Comparison of ENCODE assay signal across 24 mouse cellular contexts in the genomic region with DNA sequence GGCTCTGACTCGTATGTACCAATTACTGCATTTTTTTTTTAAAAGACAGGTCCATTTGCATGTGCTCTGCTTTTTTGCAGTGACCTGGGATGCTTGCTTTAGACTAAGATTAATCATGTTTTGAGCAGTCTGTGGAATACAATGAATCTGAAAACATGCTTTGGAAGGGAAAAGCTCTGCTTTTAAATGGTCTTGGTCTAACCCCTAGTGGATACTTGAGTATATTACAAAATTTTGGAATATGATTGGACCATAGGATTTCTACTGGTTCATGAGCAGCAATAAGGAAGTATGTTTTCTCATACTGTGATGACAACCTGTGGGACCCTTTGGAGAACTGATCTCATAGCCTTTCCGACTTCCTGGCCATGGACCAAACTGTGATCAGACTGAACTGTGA. TPM values are rescaled to one million over a fixed set of nuclear protein-coding genes. Genes with fewer than 3 reads are reported as not detected.
DNase-seq lines count a peak whose midpoint lies in the region; ATAC-seq and TF ChIP-seq lines count a peak whose summit lies in the region.
"Had no signal": no experiment of that assay in that cellular context is flagged by ENCODE, and none has a peak within 500 bp of the region (broad histone marks: within the 10 kb centered on the region; RNA-seq: fewer than 3 reads in every experiment).

No protein-coding gene starts in this region.

- no peak overlapping the region for H3K4me3 ChIP-seq in heart, postnatal 0 days (ENCODE audit: low read depth, low read length)
- H3K4me3 ChIP-seq in lung, postnatal 0 days (ENCODE audit: low read depth, low read length) = no peak overlapping the region
- no peak overlapping the region for H3K4me3 ChIP-seq in hindbrain, embryonic 14.5 days (replicated peaks; ENCODE audit: low read length)
- H3K4me3 ChIP-seq: erythroblast, embryonic 14.5 days; heart, embryonic 15.5 days; hindbrain, embryonic 12.5 days; midbrain, embryonic 13.5 days; stomach, embryonic 15.5 days had no signal

- peak; percentile 22; the same call in 1 of the 2 replicates for TF ChIP-seq CTCF in heart, postnatal 0 days (IDR thresholded peaks at IDR 0.05; ENCODE audit: low read depth)
- TF ChIP-seq CTCF in lung, postnatal 0 days (IDR thresholded peaks at IDR 0.05) = peak; percentile 24; the same call in 1 of the 2 replicates

- no peaks in the 10 kb centered on the region for H3K9me3 ChIP-seq in heart, postnatal 0 days (replicated peaks; ENCODE audit: control insufficient read depth, low read length)
- H3K9me3 ChIP-seq in lung, postnatal 0 days (ENCODE audit: low read length) = no peaks in the 10 kb centered on the region
- H3K9me3 ChIP-seq in hindbrain, embryonic 14.5 days (ENCODE audit: control insufficient read depth, low read length) = no peaks in the 10 kb centered on the region
- H3K9me3 ChIP-seq: heart, embryonic 15.5 days; hindbrain, embryonic 12.5 days; midbrain, embryonic 13.5 days; stomach, embryonic 15.5 days had no signal

- no peaks in the 10 kb centered on the region for H3K4me1 ChIP-seq in heart, postnatal 0 days (ENCODE audit: control insufficient read depth, insufficient read depth)
- no peaks in the 10 kb centered on the region for H3K4me1 ChIP-seq in lung, postnatal 0 days (ENCODE audit: insufficient read depth, low read depth, low read length)
- no peaks in the 10 kb centered on the region for H3K4me1 ChIP-seq in hindbrain, embryonic 14.5 days (replicated peaks; ENCODE audit: control insufficient read depth, insufficient read depth, low read length)
- H3K4me1 ChIP-seq: heart, embryonic 15.5 days; hindbrain, embryonic 12.5 days; midbrain, embryonic 13.5 days; stomach, embryonic 15.5 days had no signal

- H3K27me3 ChIP-seq in heart, postnatal 0 days (ENCODE audit: control insufficient read depth, insufficient read depth, low read length) = no peaks in the 10 kb centered on the region
- no peaks in the 10 kb centered on the region for H3K27me3 ChIP-seq in lung, postnatal 0 days (replicated peaks; ENCODE audit: insufficient read depth, low read length)
- H3K27me3 ChIP-seq in hindbrain, embryonic 14.5 days (ENCODE audit: control insufficient read depth, insufficient read depth, low read length) = no peaks in the 10 kb centered on the region
- H3K27me3 ChIP-seq: heart, embryonic 15.5 days; hindbrain, embryonic 12.5 days; midbrain, embryonic 13.5 days; stomach, embryonic 15.5 days had no signal

- peak; percentile 1 for DNase-seq in CD4-positive, CD25-positive, alpha-beta regulatory T cell, adult 2 months (ENCODE audit: low read depth, low spot score)
- no peak for DNase-seq in heart, postnatal 0 days (ENCODE audit: low spot score)
- no peak for DNase-seq in heart, adult 11 months
- DNase-seq in lung, postnatal 0 days (ENCODE audit: low spot score) = peak; percentile 35
- DNase-seq in lung, postnatal 10 days = no peak
- peak; percentile 5 for DNase-seq in naive thymus-derived CD4-positive, alpha-beta T cell, adult 2 months (ENCODE audit: low read depth)
- no peak for DNase-seq in hindbrain, embryonic 14.5 days (ENCODE audit: low spot score)
- DNase-seq: adrenal gland, adult 2 months; cerebellum, adult 18-20 months; kidney, adult 11 months; kidney, postnatal 25 days; left cerebral cortex, postnatal 4 days; lung, postnatal 4 days; thymus, postnatal 36 days had no signal

- no peak overlapping the region for H3K9ac ChIP-seq in heart, postnatal 0 days (replicated peaks; ENCODE audit: low read depth, low read length)
- H3K9ac ChIP-seq in lung, postnatal 0 days (replicated peaks; ENCODE audit: low read depth) = no peak overlapping the region
- no peak overlapping the region for H3K9ac ChIP-seq in hindbrain, embryonic 14.5 days
- H3K9ac ChIP-seq: heart, embryonic 15.5 days; hindbrain, embryonic 12.5 days; liver, embryonic 14.5 days; midbrain, embryonic 13.5 days; stomach, embryonic 15.5 days had no signal

- 58% methylated on average over 2 of the region's 2 CpGs for WGBS in heart, postnatal 0 days
- WGBS in lung, postnatal 0 days = 65% methylated on average over 2 of the region's 2 CpGs
- WGBS in hindbrain, embryonic 14.5 days = 84% methylated on average over 2 of the region's 2 CpGs

- no peak for ATAC-seq in CD4-positive, CD25-positive, alpha-beta regulatory T cell, adult 4 months
- ATAC-seq in heart, postnatal 0 days (ENCODE audit: insufficient read depth, low read depth) = no peak
- ATAC-seq in lung, postnatal 0 days = no peak
- ATAC-seq in hindbrain, embryonic 14.5 days (ENCODE audit: low FRiP score) = no peak
- ATAC-seq: midbrain, embryonic 13.5 days had no signal

- H3K27ac ChIP-seq in heart, postnatal 0 days (ENCODE audit: low read depth) = no peak overlapping the region
- no peak overlapping the region for H3K27ac ChIP-seq in lung, postnatal 0 days (ENCODE audit: low read length)
- no peak overlapping the region for H3K27ac ChIP-seq in hindbrain, embryonic 14.5 days
- H3K27ac ChIP-seq: heart, embryonic 15.5 days; hindbrain, embryonic 12.5 days; liver, embryonic 14.5 days; midbrain, embryonic 13.5 days; stomach, embryonic 15.5 days had no signal

- H3K36me3 ChIP-seq in heart, postnatal 0 days (replicated peaks; ENCODE audit: control insufficient read depth, insufficient read depth, low read length) = no peaks in the 10 kb centered on the region
- no peaks in the 10 kb centered on the region for H3K36me3 ChIP-seq in lung, postnatal 0 days (ENCODE audit: insufficient read depth, low read length)
- no peaks in the 10 kb centered on the region for H3K36me3 ChIP-seq in hindbrain, embryonic 14.5 days (replicated peaks; ENCODE audit: control insufficient read depth, insufficient read depth)
- H3K36me3 ChIP-seq: heart, embryonic 15.5 days; hindbrain, embryonic 12.5 days; midbrain, embryonic 13.5 days; stomach, embryonic 15.5 days had no signal

- H3K4me2 ChIP-seq in heart, postnatal 0 days (ENCODE audit: low read depth, low read length) = no peak overlapping the region
- H3K4me2 ChIP-seq in lung, postnatal 0 days (replicated peaks; ENCODE audit: low read depth, low read length) = no peak overlapping the region
- H3K4me2 ChIP-seq in hindbrain, embryonic 14.5 days (replicated peaks) = no peak overlapping the region
- H3K4me2 ChIP-seq: heart, embryonic 15.5 days; hindbrain, embryonic 12.5 days; midbrain, embryonic 13.5 days; stomach, embryonic 15.5 days had no signal

- TF ChIP-seq EP300 in heart, postnatal 0 days (IDR thresholded peaks at IDR 0.05; ENCODE audit: low read depth) = no peak
- TF ChIP-seq EP300 in lung, postnatal 0 days (IDR thresholded peaks at IDR 0.05) = no peak

RNA-seq across cellular contexts. Expression of gene Stk26, which starts 47.2 kb away (rescaled TPM):
- polyA plus RNA-seq in CD4-positive, CD25-positive, alpha-beta regulatory T cell, adult 4 months (2017; shearing (Covaris generic)) = 1 to 10 TPM; 8.7 to 9.4 TPM
- 3.4 and 5.2 TPM in 2 replicates for total RNA-seq in heart, postnatal 0 days (2014; rRNA removed; ENCODE audit: low replicate concordance)
- 1.1 and 1.8 TPM in 2 replicates for polyA plus RNA-seq in heart, postnatal 0 days (2015; fragmentation: Nextera tagmentation; extraction: Ambion mirVana)
- polyA plus RNA-seq in lung, postnatal 0 days (2015; fragmentation: Nextera tagmentation; extraction: Ambion mirVana) = 2.4 and 3.1 TPM in 2 replicates
- 0.31 and 0.37 TPM in 2 replicates for polyA plus RNA-seq in hindbrain, embryonic 14.5 days (2014; fragmentation: Nextera tagmentation; extraction: Ambion mirVana)

RNA-seq across cellular contexts. Expression of gene Frmd7, which starts 54.5 kb away (rescaled TPM):
- polyA plus RNA-seq in CD4-positive, CD25-positive, alpha-beta regulatory T cell, adult 4 months (2017; shearing (Covaris generic)) = under 1 TPM; 0.15 to 0.29 TPM
- total RNA-seq in heart, postnatal 0 days (2014; rRNA removed; ENCODE audit: low replicate concordance) = not detected in 2 replicates
- 0.07 TPM in 1 of 2 replicates, not detected in the other for polyA plus RNA-seq in heart, postnatal 0 days (2015; fragmentation: Nextera tagmentation; extraction: Ambion mirVana)
- polyA plus RNA-seq in lung, postnatal 0 days (2015; fragmentation: Nextera tagmentation; extraction: Ambion mirVana) = not detected in 2 replicates
- 0.09 TPM in 1 of 2 replicates, not detected in the other for polyA plus RNA-seq in hindbrain, embryonic 14.5 days (2014; fragmentation: Nextera tagmentation; extraction: Ambion mirVana)
- total RNA-seq: ES-E14 had no signal
- polyA plus RNA-seq: adrenal gland, adult 2 months; erythroblast, embryonic 14.5 days; hindbrain, embryonic 12.5 days; neural tube, embryonic 11.5 days; small intestine, adult 2 months; stomach, embryonic 15.5 days had no signal

Comparison
In these comparisons a context has a peak if more than half of its experiments do, and no peak if none do; other contexts are left out.
1. DNase-seq: peak in CD4-positive, CD25-positive, alpha-beta regulatory T cell, adult 2 months (single experiment), lung, postnatal 0 days (single experiment) and naive thymus-derived CD4-positive, alpha-beta T cell, adult 2 months (single experiment); none in heart, postnatal 0 days (single experiment), heart, adult 11 months (single experiment), lung, postnatal 10 days (single experiment) and hindbrain, embryonic 14.5 days (single experiment).